Mouse (Mus musculus) forebrain, postnatal 0 days (tissue): ENCODE data around the gene Heph. TPM values are rescaled to one million over a fixed set of nuclear protein-coding genes. Genes with fewer than 3 reads are reported as not detected.
A peak's percentile ranks its signal among the peaks of the same experiment; 100 is the strongest.
"Not testable (repeated sequence)": the region's sequence is repeated elsewhere in the genome, so short reads cannot be mapped to it uniquely, and the experiment has no call there.

Source experiments
- ATAC-seq: fragments of 200-750 bp; cut with Nextera tagmentation; 2 replicates; pipeline ENCODE4 v1.8.0; 2017; ENCODE audit warnings: mild to moderate bottlenecking, moderate library complexity
- DNase-seq: peaks from one replicate; pipeline ENCODE4 v3.0.0-alpha.2; 2015
- H3K27ac ChIP-seq: fragments of 300-500 bp; sonication (generic); 2 replicates; pipeline ENCODE4 v1.5.1; 2014; ENCODE audit warnings: low read depth, mild to moderate bottlenecking, antibody characterized with exemption, low read length, moderate library complexity, mixed read lengths
- H3K27me3 ChIP-seq: fragments of 300-500 bp; sonication (generic); 2 replicates; pipeline ENCODE4 v1.6.1; 2014; ENCODE audit warnings: mild to moderate bottlenecking, low read length, mixed read lengths; ENCODE audit not compliant: insufficient read depth
- H3K36me3 ChIP-seq: fragments of 300-500 bp; sonication (generic); 2 replicates; pipeline ENCODE4 v1.6.1; 2014; ENCODE audit warnings: mild to moderate bottlenecking, moderate library complexity; ENCODE audit not compliant: insufficient read depth
- H3K4me1 ChIP-seq: fragments of 300-500 bp; sonication (generic); 2 replicates; pipeline ENCODE4 v1.6.1; 2014; ENCODE audit warnings: antibody characterized with exemption; ENCODE audit not compliant: insufficient read depth
- H3K4me2 ChIP-seq: fragments of 300-500 bp; sonication (generic); 2 replicates; pipeline ENCODE4 v1.6.1; 2014; ENCODE audit warnings: low read depth, mild to moderate bottlenecking, moderate library complexity
- H3K4me3 ChIP-seq: fragments of 300-500 bp; sonication (generic); 2 replicates; pipeline ENCODE4 v1.5.1; 2014; ENCODE audit warnings: low read depth, low read length, mixed read lengths
- H3K9ac ChIP-seq: fragments of 300-500 bp; sonication (generic); 2 replicates; pipeline ENCODE4 v1.6.1; 2014; ENCODE audit warnings: mild to moderate bottlenecking
- H3K9me3 ChIP-seq: fragments of 300-500 bp; sonication (generic); 2 replicates; pipeline ENCODE4 v1.6.1; 2016; ENCODE audit warnings: low read length
- CTCF ChIP-seq: sonication (generic); IDR thresholded peaks from 2 replicates; pipeline ENCODE4 v1.5.1; 2016; ENCODE audit warnings: antibody characterized with exemption, control low read depth, low read depth
- WGBS: fragments of 180-500 bp; shearing (Covaris S2); extraction: QIAGEN DNeasy Blood & Tissue Kit; methylation state at CpG from one replicate; pipeline ENCODE4 v1.1.7; 2014; 5-methylcytosine and 5-hydroxymethylcytosine counted together
- polyA plus RNA-seq: library from polyadenylated mRNA; unstranded; fragments of >200 nt; fragmentation: Nextera tagmentation; extraction: Ambion mirVana; gene quantifications from 2 replicates; pipeline ENCODE4 v1.2.1, GENCODE M21; 2015
- total RNA-seq: library from RNA; depleted of rRNA; stranded (reverse); fragments of >200 nt; gene quantifications from 2 replicates; pipeline ENCODE4 v1.2.3, GENCODE M21; 2014; rRNA removed

The Heph gene
- total RNA-seq (3.1 and 6.5 TPM in 2 replicates), polyA plus RNA-seq (1.5 and 2.5 TPM in 2 replicates)

DNA sequence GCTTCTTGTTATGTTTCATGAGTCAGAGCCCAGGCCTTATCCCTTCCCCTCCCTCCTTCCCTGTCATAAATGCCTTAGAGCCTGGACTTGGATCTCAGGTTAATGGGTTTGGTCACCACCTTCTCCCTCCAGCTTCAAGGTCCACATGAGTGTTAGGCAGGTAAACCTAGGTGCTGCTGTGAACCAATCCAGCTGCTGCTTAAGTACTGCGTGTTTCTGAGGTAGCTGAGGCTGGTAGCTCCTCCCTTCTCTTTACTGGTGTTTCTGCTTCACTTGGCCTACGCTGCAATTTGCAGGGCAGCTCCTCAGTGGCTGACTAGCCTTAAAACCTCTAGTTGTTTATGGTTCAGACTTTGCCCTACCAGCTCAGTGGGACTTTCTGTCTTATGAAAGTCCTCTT lies at the start of gene Heph:
TSS of gene Heph (plus strand) at position 211 of the 400 bp plus-strand sequence.
- Histone ChIP-seq H3K27ac (no peak within 1 kb of the TSS), H3K4me2 (no peak within 1 kb of the TSS), H3K36me3 (no peaks in the 10 kb centered on the region), H3K4me1 (no peaks in the 10 kb centered on the region), H3K27me3 (no peaks in the 10 kb centered on the region), H3K9me3 (no peaks in the 10 kb centered on the region), H3K9ac (no peak within 1 kb of the TSS), H3K4me3 (no peak within 1 kb of the TSS)
- TF ChIP-seq CTCF = no peak
- no peak for DNase-seq
- WGBS = 55% methylated on average over 2 of the region's 2 CpGs
- ATAC-seq = no peak

DNA sequence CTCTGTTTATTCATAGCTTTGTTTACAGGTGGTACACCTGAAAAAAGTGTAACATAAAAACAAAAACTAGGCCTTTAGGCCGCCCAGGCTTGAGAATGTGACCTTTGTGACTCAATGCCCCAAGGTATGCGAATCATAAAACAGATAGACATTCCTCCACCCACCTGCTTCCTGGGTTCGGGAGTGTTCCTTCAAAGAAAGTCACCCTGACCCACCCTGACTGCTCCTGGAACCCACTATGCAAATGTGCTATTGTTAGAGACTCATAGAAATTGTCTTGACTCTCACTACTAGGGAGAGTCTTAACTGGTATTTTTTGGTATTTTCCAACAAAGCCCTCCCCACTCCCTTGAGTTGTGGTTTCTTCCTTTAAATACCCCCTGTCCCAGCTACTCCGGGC lies 39.8 kb upstream of the Heph start:
- not testable (repeated sequence) for H3K27ac ChIP-seq, H3K36me3 ChIP-seq, H3K4me1 ChIP-seq, H3K9ac ChIP-seq, H3K27me3 ChIP-seq, ATAC-seq, H3K9me3 ChIP-seq, DNase-seq, H3K4me3 ChIP-seq, H3K4me2 ChIP-seq
- WGBS = 79% methylated on average over 4 of the region's 4 CpGs

DNA sequence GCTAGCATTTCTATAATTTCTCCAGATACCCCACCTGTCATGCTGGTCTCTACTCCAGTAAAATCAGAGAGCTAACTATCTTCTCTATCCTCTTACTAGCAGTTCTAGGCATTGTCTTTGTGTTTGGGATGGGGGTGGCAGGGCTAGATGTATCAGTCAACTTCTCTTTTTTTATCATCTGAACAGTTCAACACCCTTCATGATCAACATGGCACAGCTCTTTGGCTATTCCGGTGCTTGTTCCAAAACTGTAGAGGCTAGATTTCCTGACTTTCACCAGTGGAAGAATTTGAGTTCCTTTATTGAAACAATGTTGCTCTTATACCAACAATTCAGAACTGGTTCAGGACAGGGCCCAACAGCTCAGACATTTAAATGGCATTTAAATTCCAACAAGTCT lies 38.2 kb upstream of the Heph start:
- Histone ChIP-seq H3K36me3 (no peaks in the 10 kb centered on the region), H3K4me2 (no peak overlapping the region), H3K27ac (no peak overlapping the region), H3K9me3 (no peaks in the 10 kb centered on the region), H3K4me3 (no peak overlapping the region), H3K9ac (no peak overlapping the region), H3K27me3 (no peaks in the 10 kb centered on the region), H3K4me1 (no peaks in the 10 kb centered on the region)
- no peak for TF ChIP-seq CTCF
- no peak for ATAC-seq
- DNase-seq = no peak
- 100% methylated on average over 1 of the region's 1 CpGs for WGBS

DNA sequence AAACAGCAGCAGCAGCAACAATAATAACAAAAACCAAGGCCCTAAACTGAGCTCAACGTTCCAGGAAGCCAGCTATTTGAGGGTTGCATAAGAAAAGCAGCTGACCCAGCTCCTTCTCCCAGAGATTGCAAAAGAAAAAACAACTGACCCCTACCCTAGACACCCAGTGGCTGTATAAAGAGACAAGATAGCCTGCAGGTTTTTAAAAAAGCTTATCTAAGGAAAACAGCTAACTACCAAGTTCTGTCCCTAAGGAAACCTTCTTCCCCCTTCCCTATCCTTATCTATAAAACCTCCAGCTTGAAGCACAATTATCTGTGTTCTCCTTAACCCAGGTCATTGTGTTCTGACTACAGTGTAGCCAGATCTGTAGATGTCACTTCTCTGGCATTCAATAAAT lies 37.4 kb upstream of the Heph start:
- no peak for TF ChIP-seq CTCF
- no peaks in the 10 kb centered on the region for H3K4me1 ChIP-seq
- no peak overlapping the region for H3K27ac ChIP-seq
- DNase-seq = no peak
- WGBS = 46% methylated on average over 1 of the region's 1 CpGs
- no peak overlapping the region for H3K9ac ChIP-seq
- H3K27me3 ChIP-seq = no peaks in the 10 kb centered on the region
- no peaks in the 10 kb centered on the region for H3K36me3 ChIP-seq
- no peak overlapping the region for H3K4me3 ChIP-seq
- no peak overlapping the region for H3K4me2 ChIP-seq
- ATAC-seq = no peak
- no peaks in the 10 kb centered on the region for H3K9me3 ChIP-seq

DNA sequence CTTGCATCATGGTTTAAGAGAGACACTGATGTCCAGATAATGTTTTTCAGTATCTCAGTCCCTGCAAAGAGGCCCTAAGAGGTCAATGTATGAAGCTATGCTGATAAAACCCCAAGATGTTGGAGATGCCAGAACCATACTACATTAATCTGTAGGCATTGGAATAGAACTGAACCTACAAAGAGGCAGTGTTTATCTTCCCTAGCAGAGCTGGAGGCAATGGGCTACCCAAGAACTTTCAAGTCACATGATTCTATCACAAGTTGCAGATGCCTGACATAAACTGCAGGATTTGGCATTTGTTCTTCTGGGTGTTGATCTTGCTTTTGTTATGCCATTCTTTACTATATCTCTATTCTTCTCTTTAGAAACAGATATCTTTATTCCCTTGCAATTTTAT lies 35.8 kb upstream of the Heph start:
- Histone ChIP-seq H3K36me3 (no peaks in the 10 kb centered on the region), H3K4me2 (no peak overlapping the region), H3K9me3 (no peaks in the 10 kb centered on the region), H3K27me3 (no peaks in the 10 kb centered on the region), H3K4me3 (no peak overlapping the region), H3K27ac (no peak overlapping the region), H3K9ac (no peak overlapping the region), H3K4me1 (no peaks in the 10 kb centered on the region)
- TF ChIP-seq CTCF = no peak
- DNase-seq (no peak), ATAC-seq (no peak)

DNA sequence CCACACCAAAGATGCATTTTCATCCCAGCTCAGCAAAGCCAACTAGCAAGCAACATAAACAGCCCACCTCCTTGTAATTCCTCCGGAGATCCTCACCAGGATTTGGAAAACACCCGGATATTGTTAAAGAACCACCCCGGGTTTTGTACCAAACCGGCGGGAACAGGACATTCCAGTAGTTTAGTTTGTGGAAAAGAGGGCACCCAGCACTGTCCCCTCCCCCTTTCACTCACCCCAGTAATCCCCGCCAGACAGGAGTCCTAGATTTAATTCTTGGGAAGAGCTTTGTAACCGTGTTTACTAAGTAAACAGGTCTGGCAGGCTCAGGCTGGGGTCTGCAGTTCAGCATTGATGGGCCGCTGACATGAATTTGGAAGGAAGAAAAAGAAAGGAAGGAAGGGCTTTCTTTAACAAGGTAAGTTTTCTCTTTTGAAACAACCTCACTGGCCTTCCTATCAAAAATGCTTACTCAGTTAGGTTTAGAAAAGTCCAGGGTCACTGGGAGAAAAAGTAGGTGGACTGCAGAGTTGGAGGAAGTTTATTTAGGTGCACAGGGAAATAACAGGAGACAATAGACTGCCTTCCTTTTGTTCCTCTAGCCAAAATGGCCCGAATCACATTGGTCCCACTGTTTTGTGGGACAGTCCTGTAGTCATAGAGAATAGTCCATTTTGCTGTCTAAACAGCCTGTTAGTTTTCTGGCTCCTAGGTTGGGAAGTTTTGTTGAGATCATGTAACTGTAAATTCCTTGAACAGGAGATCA lies 1.2 kb downstream of the Heph start, which contains the start of gene Hsf3:
TSS of gene Hsf3 (minus strand) at position 94 of the 763 bp plus-strand sequence.
- H3K4me3 ChIP-seq = no peak within 1 kb of the TSS
- no peak for TF ChIP-seq CTCF
- H3K27me3 ChIP-seq = no peaks in the 10 kb centered on the region
- no peak within 1 kb of the TSS for H3K27ac ChIP-seq
- no peak within 1 kb of the TSS for H3K4me2 ChIP-seq
- H3K36me3 ChIP-seq = no peaks in the 10 kb centered on the region
- 26% methylated on average over 9 of the region's 9 CpGs for WGBS
- no peaks in the 10 kb centered on the region for H3K9me3 ChIP-seq
- no peak for ATAC-seq
- no peaks in the 10 kb centered on the region for H3K4me1 ChIP-seq
- no peak within 1 kb of the TSS for H3K9ac ChIP-seq
- no peak for DNase-seq

DNA sequence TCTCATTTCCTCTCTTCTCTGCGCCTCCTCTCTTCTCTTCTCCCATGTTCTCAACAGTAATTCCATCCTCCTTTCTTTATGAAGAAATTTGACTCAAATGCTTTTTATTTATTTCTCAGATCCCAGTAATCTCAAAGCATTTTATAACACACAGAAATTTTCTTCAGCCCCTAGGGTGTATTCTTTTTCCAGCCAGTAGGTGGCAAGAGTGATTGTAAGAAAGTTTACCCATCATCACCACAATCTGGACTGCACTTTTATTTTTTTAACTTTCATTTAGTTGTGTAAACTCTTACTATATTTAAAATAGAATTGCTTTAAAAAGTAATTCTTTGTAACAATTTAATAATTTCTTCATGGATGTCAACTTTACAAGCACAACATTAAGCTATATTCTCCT lies 46.4 kb downstream of the Heph start:
- Histone ChIP-seq H3K27me3 (no peaks in the 10 kb centered on the region), H3K27ac (no peak overlapping the region), H3K4me3 (no peak overlapping the region), H3K9me3 (no peaks in the 10 kb centered on the region), H3K4me2 (no peak overlapping the region), H3K36me3 (no peaks in the 10 kb centered on the region), H3K9ac (no peak overlapping the region), H3K4me1 (no peaks in the 10 kb centered on the region)
- TF ChIP-seq CTCF = peak; percentile 38; the same call in 1 of the 2 replicates
- WGBS = 65% methylated on average over 1 of the region's 1 CpGs
- peak; percentile 0 for DNase-seq
- no peak for ATAC-seq

Other genes with a start within 250 kb of the Heph start
- gene Vsig4, start 161.9 kb upstream of the Heph start, total RNA-seq = not detected in 2 replicates
- gene Vsig4, start 161.9 kb upstream of the Heph start, polyA plus RNA-seq = not detected in 2 replicates
- gene Hsf3, start 935 bp downstream of the Heph start, total RNA-seq = not detected in 2 replicates
- 0.07 TPM in 1 of 2 replicates, not detected in the other for gene Hsf3, start 935 bp downstream of the Heph start, polyA plus RNA-seq